Mouse (Mus musculus) heart, embryonic 16.5 days (tissue): ENCODE results near the gene Gpr37l1. TPM values are rescaled to one million over a fixed set of nuclear protein-coding genes. Genes with fewer than 3 reads are reported as not detected.
"Not testable (repeated sequence)": the region's sequence is repeated elsewhere in the genome, so short reads cannot be mapped to it uniquely, and the experiment has no call there.

Source experiments
- ATAC-seq: fragments of 200-750 bp; cut with Nextera tagmentation; replicated peaks from 2 replicates; pipeline ENCODE4 v1.8.0; 2017; ENCODE audit warnings: moderate number of reproducible peaks; ENCODE audit not compliant: insufficient read depth, low FRiP score; ENCODE audit errors: extremely low read depth
- H3K27ac ChIP-seq: fragments of 300-500 bp; sonication (generic); 2 replicates; pipeline ENCODE4 v1.5.1; 2014; ENCODE audit warnings: mild to moderate bottlenecking, low read length, control low read depth, moderate library complexity
- H3K27me3 ChIP-seq: fragments of 300-500 bp; sonication (generic); 2 replicates; pipeline ENCODE4 v1.6.1; 2014; ENCODE audit warnings: low read length, mixed read lengths; ENCODE audit not compliant: control insufficient read depth, insufficient read depth
- H3K36me3 ChIP-seq: fragments of 300-500 bp; sonication (generic); 2 replicates; pipeline ENCODE4 v1.6.1; 2014; ENCODE audit not compliant: control insufficient read depth, insufficient read depth
- H3K4me1 ChIP-seq: fragments of 300-500 bp; sonication (generic); 2 replicates; pipeline ENCODE4 v1.6.1; 2014; ENCODE audit warnings: low read length, mixed read lengths; ENCODE audit not compliant: control insufficient read depth, insufficient read depth
- H3K4me2 ChIP-seq: fragments of 300-500 bp; sonication (generic); 2 replicates; pipeline ENCODE4 v1.6.1; 2014; ENCODE audit warnings: low read depth, mild to moderate bottlenecking, control low read depth, low read length
- H3K4me3 ChIP-seq: fragments of 300-500 bp; sonication (generic); 2 replicates; pipeline ENCODE4 v1.5.1; 2014; ENCODE audit warnings: mild to moderate bottlenecking, control low read depth, low read length
- H3K9ac ChIP-seq: fragments of 300-500 bp; sonication (generic); 2 replicates; pipeline ENCODE4 v1.6.1; 2014; ENCODE audit warnings: low read length, control low read depth
- H3K9me3 ChIP-seq: fragments of 300-500 bp; sonication (generic); replicated peaks from 2 replicates; pipeline ENCODE4 v1.6.1; 2016; ENCODE audit warnings: low read length; ENCODE audit not compliant: control insufficient read depth
- WGBS: fragments of 180-500 bp; shearing (Covaris S2); extraction: QIAGEN DNeasy Blood & Tissue Kit; methylation state at CpG from one replicate; pipeline ENCODE4 v1.1.7; 2014; 5-methylcytosine and 5-hydroxymethylcytosine counted together
- polyA plus RNA-seq: library from polyadenylated mRNA; unstranded; fragments of >200 nt; fragmentation: Nextera tagmentation; extraction: Ambion mirVana; gene quantifications from 2 replicates; pipeline ENCODE4 v1.2.1, GENCODE M21; 2015

The Gpr37l1 gene
- polyA plus RNA-seq, 1 experiment from 2014 or later, result not detected

DNA sequence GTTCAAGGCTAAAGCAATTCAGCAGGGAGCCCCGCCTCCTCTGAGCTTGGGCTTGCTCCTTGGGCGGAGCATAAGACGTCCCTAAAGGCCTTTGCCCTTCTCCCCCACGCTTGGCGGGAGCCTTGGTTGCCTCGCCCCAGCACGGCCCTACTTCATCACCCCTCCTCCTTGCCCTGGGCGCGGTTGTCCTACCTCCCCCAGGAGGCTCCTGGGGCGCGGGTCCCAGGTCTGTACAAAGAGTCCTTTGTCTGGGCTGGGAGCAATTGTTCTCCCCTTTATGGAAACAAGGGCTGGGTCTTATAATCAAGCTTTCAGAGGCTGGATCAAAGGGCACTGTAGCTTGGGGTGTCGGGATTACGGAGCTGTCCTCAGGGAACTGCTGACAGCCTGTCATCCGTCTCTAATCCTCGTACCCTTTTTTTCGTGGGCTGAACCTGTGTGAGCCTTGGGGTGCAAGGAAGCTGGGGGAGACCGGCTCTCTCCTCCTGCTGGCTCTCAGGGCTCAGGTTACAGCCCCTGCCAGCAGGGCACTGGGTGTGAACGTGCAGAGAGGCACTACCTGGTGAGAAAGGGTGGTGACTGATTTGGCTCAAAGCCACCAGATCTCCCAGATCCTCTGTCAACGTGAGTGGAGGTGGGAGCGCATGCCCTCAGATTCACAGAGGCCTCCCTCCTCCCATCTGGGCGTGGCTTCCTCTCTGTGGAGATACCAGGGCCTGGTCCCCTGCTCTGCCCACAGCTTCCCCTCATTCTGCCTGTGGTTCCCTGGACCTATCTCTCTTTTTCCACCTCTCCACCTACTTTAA, 31.7 kb upstream of the Gpr37l1 start:
- Histone ChIP-seq H3K9me3 (no peaks in the 10 kb centered on the region), H3K36me3 (no peaks in the 10 kb centered on the region), H3K27ac (no peak overlapping the region), H3K4me1 (peaks cover 4% of the 10 kb centered on the region), H3K9ac (no peak overlapping the region; the same call in 1 of the 2 replicates), H3K4me2 (peak overlapping the region; percentile 44), H3K27me3 (no peaks in the 10 kb centered on the region), H3K4me3 (no peak overlapping the region)
- ATAC-seq, result no peak
- 5% methylated on average over 21 of the region's 21 CpGs for WGBS

DNA sequence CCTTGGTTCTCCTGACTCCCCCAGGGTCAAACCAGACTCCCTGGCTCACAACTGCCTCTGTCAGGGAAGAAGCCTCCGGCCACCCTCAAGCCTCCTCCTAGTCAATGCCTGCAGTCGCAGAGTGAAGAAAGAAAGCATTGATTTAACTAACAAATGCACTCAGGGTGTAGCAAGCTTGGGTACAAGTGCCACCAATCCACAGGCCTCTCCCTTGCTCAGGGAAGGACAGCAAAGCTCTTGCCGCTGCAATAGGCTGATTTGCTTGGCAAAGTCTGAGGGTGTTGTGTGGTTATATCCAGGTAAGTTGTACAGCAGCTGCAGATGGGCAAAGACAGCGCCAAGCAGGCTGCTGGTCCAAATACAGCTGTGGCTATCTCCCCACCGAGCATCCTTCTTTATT, 30.9 kb upstream of the Gpr37l1 start:
- Histone ChIP-seq H3K9me3 (no peaks in the 10 kb centered on the region), H3K9ac (no peak overlapping the region)

DNA sequence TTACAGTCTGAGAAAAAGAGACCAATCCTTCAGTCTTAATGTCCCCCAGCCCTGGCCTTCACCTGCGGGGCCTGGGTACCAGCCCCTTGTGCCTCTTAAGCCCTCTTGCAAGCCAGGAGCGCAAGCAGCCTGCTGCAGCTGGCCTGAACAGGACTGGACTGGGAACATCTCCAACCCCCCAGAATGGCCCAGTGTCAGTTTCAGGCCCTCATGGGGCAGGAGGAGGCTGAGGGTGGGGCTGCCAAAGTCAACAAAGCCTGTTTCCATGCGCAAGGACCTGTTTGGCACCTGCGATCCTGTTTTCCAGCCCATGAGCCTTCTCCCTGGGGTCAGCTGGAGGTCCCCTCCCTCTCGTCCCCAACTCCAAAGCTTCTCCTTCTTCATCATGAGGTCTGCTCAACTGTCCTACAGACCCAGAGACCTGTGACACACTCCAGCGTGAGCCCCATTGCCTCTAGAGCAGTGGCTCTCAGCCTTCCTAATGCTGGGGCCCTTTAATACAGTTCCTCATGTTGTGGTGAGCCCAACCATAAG, 28.5 kb upstream of the Gpr37l1 start:
- no peak overlapping the region for H3K9ac ChIP-seq
- no peak overlapping the region for H3K27ac ChIP-seq
- no peak overlapping the region for H3K4me3 ChIP-seq
- ATAC-seq, result no peak
- no peaks in the 10 kb centered on the region for H3K27me3 ChIP-seq
- no peak overlapping the region for H3K4me2 ChIP-seq
- no peaks in the 10 kb centered on the region for H3K9me3 ChIP-seq
- peaks cover 4% of the 10 kb centered on the region for H3K4me1 ChIP-seq
- WGBS, result 69% methylated on average over 6 of the region's 6 CpGs
- no peaks in the 10 kb centered on the region for H3K36me3 ChIP-seq

More for the DNA sequence above, 30.9 kb upstream of the Gpr37l1 start:
- H3K27ac ChIP-seq, result no peak overlapping the region
- no peaks in the 10 kb centered on the region for H3K36me3 ChIP-seq
- H3K4me2 ChIP-seq, result no peak overlapping the region
- H3K4me1 ChIP-seq, result peaks cover 4% of the 10 kb centered on the region
- WGBS, result 58% methylated on average over 5 of the region's 5 CpGs
- H3K4me3 ChIP-seq, result no peak overlapping the region
- ATAC-seq, result no peak
- no peaks in the 10 kb centered on the region for H3K27me3 ChIP-seq

DNA sequence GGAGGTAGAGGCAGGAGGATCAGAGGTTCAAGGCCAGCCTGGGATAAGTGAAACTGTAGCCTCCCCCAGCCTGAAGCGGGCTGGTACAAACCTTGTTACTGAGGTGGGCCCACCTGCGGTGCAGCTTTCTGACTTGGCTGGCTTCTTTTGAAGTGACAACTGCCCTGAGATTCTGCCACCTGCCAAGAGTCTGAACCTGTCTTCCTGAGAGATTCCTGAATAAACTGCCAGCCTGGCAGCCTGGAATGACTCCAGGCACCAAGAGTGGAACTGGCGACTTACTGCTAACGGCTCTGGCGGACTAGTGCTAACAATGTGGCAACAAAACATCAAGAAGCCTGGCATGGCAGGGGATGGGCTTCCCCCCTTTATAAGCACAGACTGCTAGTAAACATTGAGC, 26.9 kb upstream of the Gpr37l1 start:
- H3K4me1 ChIP-seq, H3K9ac ChIP-seq: not testable (repeated sequence)
- 74% methylated on average over 5 of the region's 5 CpGs for whole genome bisulfite sequencing

DNA sequence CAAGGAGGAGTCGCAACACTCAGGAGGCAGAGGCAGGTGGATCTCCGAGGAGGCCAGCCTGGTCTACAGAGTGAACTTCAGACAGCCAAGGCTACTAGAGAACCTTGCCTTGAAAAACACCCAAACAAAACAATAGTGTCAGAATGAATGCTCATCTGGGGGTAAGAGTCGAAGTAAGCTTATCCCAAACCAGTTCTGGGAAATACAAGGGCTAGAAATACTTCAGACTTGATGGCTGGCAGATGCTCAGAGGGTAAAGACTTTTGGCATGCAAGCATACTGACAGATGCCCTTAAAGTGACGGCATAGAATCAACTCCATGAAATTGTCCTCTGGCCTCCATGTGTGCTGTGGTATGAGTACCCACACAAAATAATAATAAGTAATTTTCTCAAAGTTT, 21.7 kb upstream of the Gpr37l1 start:
- Histone ChIP-seq H3K9ac (no peak overlapping the region), H3K4me1 (no peaks in the 10 kb centered on the region), H3K4me2 (no peak overlapping the region), H3K36me3 (no peaks in the 10 kb centered on the region), H3K9me3 (no peaks in the 10 kb centered on the region), H3K27ac (no peak overlapping the region), H3K27me3 (peaks cover 18% of the 10 kb centered on the region), H3K4me3 (no peak overlapping the region)
- ATAC-seq, result no peak
- 88% methylated on average over 4 of the region's 4 CpGs for WGBS

More for the DNA sequence above, 26.9 kb upstream of the Gpr37l1 start:
- H3K27ac ChIP-seq, H3K27me3 ChIP-seq, ATAC-seq, H3K4me3 ChIP-seq, H3K9me3 ChIP-seq, H3K36me3 ChIP-seq, H3K4me2 ChIP-seq: not testable (repeated sequence)

DNA sequence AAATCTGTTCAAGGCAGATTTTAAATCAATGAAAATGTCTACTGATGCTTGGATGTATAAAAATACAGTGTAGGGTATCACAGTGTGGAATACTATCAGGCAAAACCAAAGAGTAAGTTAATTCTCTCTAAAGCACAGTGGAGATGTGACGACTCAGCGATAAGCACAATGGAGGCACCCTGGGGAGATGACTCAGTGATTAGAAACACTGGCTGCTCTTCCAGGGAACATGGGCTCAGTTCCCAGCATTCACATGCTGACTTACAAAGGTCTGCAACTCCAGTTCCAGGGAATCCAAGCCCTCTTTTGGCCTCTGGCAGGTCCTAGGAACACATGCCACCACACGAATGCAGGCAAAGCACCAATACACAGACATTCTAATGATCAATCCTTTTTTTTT, 20.7 kb upstream of the Gpr37l1 start:
- Histone ChIP-seq H3K9me3 (no peaks in the 10 kb centered on the region), H3K9ac (no peak overlapping the region), H3K4me1 (peaks cover 5% of the 10 kb centered on the region), H3K36me3 (no peaks in the 10 kb centered on the region), H3K4me3 (no peak overlapping the region), H3K4me2 (no peak overlapping the region), H3K27ac (no peak overlapping the region), H3K27me3 (peaks cover 18% of the 10 kb centered on the region)
- WGBS, result 34% methylated on average over 3 of the region's 3 CpGs
- ATAC-seq, result 0 out of 2 replicates have a peak, but pooled peaks have one; percentile 14

DNA sequence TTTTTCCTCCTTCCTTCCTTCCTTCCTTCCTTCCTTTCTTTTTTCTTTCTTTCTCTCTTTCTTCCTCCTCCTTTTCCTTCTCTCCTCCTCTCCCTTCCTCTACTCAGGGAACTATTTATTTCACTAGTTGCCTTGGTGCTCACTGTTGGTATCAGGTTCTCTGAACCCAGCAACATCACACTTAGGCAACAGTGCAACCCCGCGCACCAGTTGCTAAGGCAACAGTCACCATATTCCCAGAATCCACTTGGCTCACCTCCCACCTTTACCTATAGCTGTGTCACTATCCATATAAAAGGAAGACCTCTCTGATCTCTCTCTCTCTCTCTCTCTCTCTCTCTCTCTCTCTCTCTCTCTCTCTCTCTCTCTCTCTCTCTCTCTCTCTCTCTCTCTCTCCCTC, 19.5 kb upstream of the Gpr37l1 start:
- not testable (repeated sequence) for H3K4me3 ChIP-seq, H3K9me3 ChIP-seq, H3K36me3 ChIP-seq, ATAC-seq, H3K4me2 ChIP-seq, H3K9ac ChIP-seq, H3K27ac ChIP-seq
- 41% methylated on average over 2 of the region's 2 CpGs for WGBS
- Histone ChIP-seq H3K27me3 (peaks cover 25% of the 10 kb centered on the region), H3K4me1 (peaks cover 12% of the 10 kb centered on the region)

DNA sequence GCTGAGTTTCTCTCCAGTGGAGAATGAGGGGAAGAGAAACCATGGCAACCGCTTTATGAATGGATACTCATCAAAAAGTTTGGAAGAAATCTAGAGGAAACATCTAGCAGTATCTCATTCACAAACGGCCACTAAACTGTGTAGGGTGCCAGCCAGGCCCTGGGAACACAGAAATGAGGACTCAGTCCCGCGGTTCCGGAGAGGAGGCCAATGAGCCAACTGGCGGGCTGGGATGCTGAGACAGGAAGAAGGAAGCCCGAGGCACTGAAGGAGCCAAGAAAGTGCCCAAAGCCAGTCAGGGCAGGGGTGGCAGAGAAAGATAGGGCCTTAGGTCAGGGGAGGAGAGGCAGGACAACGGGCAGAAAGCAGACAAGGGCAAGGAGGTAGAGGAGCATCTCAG, 18.9 kb upstream of the Gpr37l1 start:
- no peak overlapping the region for H3K4me3 ChIP-seq
- 42% methylated on average over 8 of the region's 8 CpGs for WGBS
- H3K27me3 ChIP-seq, result peaks cover 26% of the 10 kb centered on the region
- H3K36me3 ChIP-seq, result no peaks in the 10 kb centered on the region
- H3K9ac ChIP-seq, result no peak overlapping the region
- H3K4me1 ChIP-seq, result peaks cover 14% of the 10 kb centered on the region
- no peak for ATAC-seq
- H3K27ac ChIP-seq, result no peak overlapping the region
- H3K9me3 ChIP-seq, result no peaks in the 10 kb centered on the region
- no peak overlapping the region for H3K4me2 ChIP-seq

DNA sequence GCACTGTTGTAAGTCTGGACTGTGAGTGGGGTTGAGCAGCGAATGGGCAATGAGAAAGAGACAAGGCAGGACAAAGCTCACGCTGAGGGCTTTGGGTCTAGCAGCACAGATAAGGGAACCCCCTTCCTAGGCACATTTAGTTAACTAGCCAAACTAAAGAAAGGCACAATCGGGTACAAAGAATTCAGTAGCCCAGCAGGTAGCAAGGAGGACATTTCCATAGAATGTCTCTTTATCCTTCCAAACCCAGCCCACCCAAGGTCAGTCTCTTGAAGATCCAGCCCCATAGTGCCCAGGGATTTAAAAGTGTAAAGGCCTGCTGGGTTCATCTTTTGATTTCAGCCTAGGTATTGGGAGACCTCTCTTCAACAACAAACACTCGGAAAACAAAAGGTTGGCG, 18.5 kb upstream of the Gpr37l1 start:
- no peaks in the 10 kb centered on the region for H3K9me3 ChIP-seq
- no peak overlapping the region for H3K9ac ChIP-seq
- H3K4me3 ChIP-seq, result no peak overlapping the region
- H3K27ac ChIP-seq, result no peak overlapping the region
- H3K27me3 ChIP-seq, result peaks cover 29% of the 10 kb centered on the region
- 62% methylated on average over 5 of the region's 5 CpGs for WGBS
- no peak for ATAC-seq
- H3K4me1 ChIP-seq, result peaks cover 14% of the 10 kb centered on the region
- no peak overlapping the region for H3K4me2 ChIP-seq
- H3K36me3 ChIP-seq, result no peaks in the 10 kb centered on the region
